Mouse (Mus musculus): ENCODE results near the gene Pex11b.
A peak's percentile ranks its signal among the peaks of the same experiment; 100 is the strongest.
"Not testable (repeated sequence)": the region's sequence is repeated elsewhere in the genome, so short reads cannot be mapped to it uniquely, and the experiment has no call there.

The Pex11b gene

DNA sequence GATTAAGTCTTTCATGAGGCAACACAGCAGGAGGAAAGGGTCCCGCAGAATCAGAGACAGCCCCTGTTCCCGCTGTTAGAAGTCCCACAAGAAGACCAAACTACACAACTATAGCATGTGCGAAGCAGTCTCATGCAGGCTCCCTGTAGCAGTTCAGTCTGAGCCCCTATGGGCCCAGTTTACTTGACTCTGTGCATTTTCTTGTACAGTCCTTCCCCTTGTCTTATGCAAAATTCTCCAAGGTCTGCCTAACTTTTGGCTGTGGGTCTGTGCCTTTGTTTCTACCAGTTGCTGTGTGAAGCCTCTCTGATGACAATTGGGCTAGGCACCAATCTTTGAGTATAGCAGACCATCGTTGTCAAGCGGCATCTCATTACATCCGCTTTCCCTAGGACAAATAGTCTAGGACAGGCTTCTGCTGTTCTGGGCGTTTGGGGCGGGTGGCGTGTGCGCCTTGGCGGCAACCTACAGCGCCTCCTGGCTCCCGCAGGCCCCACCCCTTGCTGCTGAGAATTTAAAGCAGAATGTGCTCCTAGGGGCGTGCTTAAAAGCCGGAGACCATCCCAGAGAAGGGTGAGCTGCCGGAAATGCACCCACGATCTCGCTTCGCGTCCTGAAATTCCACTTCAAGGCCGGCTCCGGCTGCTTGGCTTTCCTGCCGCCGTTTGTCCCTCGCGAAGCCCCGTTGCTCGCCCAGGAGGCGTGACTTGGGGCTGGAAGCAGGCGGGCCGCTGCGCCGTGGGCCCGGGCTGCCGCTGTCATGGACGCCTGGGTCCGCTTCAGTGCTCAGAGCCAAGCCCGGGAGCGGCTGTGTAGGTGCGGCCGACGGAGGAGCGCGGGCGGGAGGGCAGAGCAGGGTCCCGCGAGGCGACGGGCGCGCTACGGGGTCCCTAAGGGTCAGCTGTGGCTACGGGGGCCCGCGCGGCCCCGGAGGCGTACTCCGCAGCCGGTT, at the start of gene Pex11b, which contains the start of gene Gm42957:
Gene Pex11b (plus strand): TSS at position 449 of the 952 bp plus-strand sequence.
Gene Gm42957 (plus strand): TSS at position 547 of the 952 bp plus-strand sequence.
- peak; percentile 97 for DNase-seq (ENCODE audit: low read depth, low spot score)

DNA sequence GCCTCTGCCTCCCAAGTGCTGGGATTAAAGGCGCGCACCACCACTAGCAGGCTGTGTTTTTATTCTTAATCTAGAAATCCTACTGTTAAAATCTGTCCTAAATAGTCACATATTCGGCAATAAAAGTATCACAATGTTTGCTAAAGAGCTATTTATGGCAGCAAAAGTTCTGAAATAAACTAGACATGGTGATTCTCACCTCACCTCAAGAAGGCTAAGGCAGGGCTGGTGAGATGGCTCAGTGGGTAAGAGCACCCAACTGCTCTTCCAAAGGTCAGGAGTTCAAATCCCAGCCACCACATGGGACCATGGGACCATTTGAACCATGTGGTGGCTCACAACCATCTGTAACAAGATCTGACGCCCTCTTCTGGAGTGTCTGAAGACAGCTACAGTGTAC, 44.5 kb upstream of the Pex11b start:
- DNase-seq (ENCODE audit: low read depth, low spot score), result no peak

DNA sequence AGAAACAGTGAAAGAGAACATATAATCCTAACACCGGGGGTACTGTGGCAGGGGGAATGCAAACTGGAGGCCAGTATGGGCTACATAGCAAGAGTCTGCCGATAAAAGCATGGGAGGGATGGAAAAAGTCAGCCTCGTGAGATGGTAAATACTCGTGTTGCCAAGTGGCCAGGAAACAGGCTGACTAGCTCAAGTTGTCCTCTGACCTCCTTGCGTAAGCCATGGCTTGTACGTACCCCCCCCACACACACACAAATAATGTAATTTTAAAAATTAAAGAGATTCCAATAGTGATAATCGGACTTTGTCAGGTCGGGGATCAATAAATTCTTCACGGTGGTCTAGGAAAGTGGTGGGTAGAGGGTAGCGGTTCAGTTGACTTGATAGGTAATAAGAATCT, 41.8 kb upstream of the Pex11b start:
- no peak for DNase-seq (ENCODE audit: low read depth, low spot score)

DNA sequence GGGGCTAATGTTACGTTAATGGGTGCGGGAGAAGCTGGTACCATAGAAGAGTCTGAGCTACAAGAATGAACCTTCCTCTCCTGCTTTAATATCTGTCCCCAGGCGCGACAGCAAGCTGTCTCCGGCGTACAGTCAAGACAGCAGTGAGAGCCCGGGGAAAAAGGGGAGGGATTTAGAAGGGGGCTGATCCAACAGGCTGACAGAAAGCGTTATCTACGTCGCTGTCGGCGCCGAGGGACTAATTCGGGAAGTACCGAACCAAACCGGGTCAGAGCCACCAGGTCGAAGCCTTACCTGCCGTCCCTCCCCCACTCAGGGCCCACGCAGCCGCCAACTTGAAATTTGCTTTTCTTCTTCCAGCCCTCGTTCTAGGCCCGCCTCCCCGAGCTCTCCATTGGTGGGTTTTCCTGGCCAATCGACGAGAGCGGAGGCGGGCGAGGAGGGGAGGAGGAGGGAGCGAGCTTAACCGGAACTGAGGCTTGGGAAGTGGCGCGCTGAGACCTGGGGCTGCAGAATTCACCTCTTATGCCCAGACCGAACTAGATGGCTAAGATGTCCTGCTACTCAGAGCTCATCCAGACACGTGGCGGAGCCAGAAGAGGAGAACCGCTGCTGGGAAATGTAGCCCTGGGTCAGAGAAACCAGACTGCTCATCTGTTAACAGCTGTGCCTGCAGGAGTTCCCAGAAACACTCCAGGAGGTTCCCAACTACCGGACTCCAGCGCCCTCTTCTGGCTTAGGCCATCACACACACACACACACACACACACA, 41.2 kb upstream of the Pex11b start, which contains the start of gene Polr3gl:
Gene Polr3gl (minus strand): TSS at position 392 of the 771 bp plus-strand sequence.
- DNase-seq (ENCODE audit: low read depth, low spot score), result peak; percentile 97

DNA sequence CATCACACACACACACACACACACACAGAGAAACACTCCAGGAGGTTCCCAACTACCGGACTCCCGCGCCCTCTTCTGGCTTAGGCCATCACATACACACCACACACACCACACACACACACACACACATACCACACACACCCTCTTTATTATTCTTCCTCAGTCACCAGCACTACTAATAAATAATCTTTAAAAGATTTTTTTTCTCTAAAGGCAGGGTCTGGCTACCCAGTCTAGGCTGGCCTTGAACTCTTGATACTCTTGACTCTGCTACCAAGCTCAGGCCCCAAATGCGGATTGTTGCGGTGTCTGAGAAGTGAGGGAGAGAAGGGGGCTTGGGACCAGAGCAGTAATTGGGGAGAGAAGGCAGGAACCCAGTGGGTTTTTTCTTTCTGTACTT, 40.3 kb upstream of the Pex11b start:
- DNase-seq (ENCODE audit: low read depth, low spot score), result no peak

DNA sequence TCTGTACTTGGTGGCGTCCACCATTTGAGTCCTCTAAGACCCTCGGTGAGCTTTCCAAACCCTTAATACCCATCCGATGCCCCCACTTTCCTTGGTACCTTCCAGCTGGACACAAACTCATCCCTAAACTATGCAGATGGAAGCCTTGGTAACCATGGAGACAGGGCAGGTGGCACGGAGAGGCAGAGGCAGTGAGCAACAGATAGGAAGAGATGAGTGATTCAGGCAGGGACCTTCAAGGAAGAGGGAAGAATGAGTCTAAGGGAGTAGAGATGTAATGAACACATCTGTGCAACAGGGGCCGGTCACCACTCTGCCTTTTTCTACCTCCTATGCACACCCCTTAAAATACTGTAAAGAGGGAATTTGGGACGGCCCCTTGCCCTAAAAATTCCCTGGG, 39.5 kb upstream of the Pex11b start:
- no peak for DNase-seq (ENCODE audit: low read depth, low spot score)

DNA sequence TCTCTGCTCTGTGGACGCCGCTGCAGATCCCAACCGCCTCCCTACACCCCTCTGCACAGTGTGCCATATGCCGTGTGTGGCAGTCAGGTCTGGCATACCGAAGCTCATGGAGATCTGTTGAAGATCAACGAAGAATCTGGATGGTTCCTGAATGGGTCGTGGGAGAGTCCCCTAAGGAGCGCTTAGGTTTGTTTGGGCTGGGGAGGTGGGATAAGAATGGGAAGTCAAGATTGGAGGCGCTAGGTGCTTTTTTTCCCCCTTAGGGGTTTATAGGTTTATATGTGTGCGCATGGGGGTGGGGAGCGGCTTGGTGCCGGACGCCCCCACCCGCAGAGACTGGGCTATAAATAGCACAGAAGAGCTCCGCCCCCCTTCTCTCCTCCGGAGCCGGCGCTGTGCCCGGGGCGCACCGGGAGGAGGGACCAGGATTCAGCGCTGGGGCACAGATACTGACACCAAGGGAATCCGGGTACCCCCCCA, 38.9 kb upstream of the Pex11b start, which contains the start of gene Ankrd34a:
Gene Ankrd34a (plus strand): TSS at position 409 of the 480 bp plus-strand sequence.
- no peak for DNase-seq (ENCODE audit: low read depth, low spot score)

DNA sequence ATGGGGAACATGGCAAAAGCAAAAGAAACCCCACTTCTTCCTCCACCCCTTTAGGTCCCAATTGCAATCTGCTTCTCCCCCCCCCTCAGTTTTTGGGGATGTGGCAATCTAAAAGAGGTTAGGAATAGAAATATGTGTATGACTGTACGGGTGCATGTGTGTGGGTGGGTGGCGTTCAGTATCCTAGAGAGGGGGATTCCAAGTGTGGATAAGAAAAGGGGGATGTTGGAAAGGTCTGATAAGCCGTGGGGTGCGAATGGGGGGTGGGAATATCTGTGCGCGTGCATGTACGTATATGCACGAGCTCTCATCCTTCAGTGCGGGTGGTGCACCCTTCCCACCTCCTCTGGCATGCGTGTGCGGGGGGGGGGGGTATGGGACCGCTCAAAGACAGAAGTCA, 38.3 kb upstream of the Pex11b start:
- no peak for DNase-seq (ENCODE audit: low read depth, low spot score)

DNA sequence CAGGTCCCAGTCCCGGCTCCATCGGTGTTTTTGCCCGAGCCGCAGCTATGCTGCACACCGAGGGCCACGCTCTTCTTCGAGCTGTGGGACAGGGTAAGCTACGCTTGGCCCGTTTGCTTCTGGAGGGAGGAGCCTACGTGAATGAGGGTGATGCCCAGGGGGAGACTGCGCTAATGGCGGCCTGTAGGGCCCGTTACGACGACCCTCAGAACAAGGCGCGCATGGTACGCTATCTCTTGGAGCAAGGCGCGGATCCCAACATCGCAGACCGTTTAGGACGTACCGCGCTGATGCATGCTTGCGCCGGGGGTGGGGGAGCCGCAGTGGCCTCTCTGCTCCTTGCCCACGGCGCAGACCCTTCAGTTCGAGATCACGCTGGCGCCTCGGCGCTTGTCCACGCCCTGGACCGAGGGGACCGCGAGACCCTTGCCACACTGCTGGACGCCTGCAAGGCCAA, 37.7 kb upstream of the Pex11b start:
- DNase-seq (ENCODE audit: low read depth, low spot score), result peak; percentile 52

DNA sequence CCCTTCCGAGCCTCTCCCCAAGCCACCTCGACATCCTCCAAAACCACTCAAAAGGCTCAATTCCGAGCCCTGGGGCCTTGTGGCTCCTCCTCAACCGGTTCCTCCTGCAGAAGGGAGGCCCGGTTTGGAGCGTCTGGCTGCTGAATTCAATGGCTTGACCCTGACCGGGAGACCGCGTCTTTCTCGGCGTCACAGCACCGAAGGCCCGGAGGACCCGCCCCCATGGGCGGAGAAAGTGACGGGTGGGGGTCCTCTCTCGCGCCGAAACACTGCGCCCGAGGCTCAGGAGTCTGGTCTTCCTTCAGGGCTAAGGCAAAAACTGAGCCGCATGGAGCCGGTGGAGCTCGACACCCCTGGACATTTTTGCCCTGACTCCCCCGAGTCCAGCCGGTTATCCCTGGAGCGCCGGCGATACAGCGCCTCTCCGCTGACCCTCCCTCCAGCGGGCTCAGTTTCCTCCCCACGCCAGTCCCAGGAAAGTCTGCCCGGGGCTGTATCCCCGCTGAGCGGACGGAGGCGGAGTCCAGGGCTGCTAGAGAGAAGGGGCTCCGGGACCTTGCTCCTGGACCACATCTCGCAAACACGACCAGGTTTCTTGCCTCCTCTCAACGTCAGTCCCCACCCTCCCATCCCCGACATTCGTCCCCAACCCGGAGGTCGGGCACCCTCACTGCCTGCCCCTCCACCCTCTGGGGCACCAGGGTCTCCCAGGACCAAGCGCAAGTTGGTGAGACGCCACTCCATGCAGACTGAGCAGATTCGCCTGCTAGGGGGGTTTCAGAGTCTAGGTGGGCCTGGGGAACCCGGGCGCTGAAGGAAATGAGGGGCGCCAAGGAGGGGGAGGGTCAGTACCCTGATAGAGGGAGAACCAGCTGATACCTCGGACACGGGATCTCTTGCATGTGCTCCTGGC, 36.8 kb upstream of the Pex11b start:
- peak; percentile 70 for DNase-seq (ENCODE audit: low read depth, low spot score)

DNA sequence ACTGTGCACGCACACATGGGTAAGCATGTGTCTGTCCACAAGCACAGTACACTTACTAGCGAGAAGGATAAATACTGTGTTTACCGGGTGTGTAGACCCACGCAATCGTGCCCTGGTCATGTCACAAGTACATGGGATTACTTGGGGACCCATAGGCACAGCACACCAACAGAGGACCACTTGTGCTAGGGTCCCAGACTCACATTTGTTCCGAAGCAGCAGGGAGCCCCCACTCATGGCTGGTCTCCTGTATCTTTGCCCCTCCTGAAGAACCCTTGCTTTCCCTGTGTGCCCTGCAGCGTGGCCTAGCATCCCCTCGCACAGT, 36.1 kb upstream of the Pex11b start:
- no peak for DNase-seq (ENCODE audit: low read depth, low spot score)

DNA sequence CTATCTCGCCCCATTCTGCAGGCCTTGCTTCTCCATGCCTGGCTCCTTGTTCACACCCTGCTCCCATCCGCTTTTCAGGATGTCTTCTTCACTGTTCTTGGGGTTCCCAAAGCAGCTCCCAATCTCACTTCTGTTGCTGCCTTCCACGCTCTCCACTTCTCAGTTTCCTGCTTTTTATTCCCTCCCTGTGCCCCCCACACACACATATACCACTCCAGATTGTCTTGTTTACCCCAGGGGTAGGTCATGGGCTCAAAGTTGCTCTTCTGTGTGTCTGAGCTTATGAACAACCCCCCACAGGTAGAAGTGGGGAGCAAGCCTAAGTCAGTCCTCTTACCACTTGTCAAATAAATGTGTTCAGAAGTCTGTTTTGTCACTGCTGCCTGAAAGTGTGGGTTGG, 35.8 kb upstream of the Pex11b start:
- no peak for DNase-seq (ENCODE audit: low read depth, low spot score)

DNA sequence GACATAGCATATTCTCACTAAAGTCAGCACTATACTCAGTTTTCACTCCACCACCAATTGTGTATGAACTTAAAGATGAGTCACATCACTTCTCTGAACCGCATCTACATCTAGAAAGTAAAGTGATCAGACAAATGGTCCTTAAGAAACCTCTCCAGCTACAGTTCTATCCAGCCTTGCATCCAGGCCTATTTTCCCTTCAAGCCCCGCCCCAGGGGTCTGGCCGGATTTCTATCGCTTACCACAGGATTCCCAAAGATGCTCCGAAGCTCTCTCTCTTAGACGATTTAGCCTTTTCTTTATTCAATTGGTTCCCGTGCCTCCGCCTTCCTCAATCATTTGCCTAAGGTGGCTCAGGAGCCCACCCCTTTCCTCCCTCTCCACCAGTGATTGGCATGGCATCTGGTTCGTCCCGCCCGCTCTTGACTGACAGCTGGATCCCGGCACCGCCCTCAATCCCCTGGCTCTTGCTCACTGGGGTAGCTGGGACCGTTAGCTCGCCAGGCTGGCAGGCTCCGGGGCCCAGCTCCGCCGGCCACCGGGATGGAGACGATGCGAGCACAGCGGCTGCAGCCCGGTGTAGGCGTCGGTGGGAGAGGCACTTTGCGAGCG, 34.4 kb upstream of the Pex11b start, which contains the start of gene Lix1l:
Gene Lix1l (plus strand): TSS at position 511 of the 612 bp plus-strand sequence.
- peak; percentile 99 for DNase-seq (ENCODE audit: low read depth, low spot score)

DNA sequence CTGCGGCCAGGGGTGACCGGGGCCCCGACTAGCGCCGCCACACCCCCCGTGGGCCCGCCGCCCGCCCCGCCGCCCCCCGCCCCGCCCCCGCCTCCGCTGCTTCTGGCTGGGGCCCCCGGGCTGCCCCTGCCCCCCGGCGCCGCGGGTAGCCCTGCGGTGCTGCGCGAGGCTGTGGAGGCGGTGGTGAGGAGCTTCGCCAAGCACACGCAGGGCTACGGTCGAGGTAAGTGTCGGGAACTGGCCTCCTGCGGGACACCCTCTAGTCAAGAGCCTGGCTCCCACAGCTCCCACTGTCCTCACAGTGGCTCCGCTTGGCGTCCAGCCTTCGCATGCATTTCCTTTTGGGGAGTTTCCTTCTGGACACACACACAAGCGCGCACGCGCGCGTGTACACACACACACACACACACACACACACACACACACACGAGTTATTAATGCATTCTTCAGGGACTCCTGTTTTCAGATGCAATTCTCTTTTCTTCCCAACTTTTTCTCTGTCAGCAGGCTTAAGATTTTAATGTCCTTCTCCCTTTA, 33.9 kb upstream of the Pex11b start:
- peak; percentile 34 for DNase-seq (ENCODE audit: low read depth, low spot score)

DNA sequence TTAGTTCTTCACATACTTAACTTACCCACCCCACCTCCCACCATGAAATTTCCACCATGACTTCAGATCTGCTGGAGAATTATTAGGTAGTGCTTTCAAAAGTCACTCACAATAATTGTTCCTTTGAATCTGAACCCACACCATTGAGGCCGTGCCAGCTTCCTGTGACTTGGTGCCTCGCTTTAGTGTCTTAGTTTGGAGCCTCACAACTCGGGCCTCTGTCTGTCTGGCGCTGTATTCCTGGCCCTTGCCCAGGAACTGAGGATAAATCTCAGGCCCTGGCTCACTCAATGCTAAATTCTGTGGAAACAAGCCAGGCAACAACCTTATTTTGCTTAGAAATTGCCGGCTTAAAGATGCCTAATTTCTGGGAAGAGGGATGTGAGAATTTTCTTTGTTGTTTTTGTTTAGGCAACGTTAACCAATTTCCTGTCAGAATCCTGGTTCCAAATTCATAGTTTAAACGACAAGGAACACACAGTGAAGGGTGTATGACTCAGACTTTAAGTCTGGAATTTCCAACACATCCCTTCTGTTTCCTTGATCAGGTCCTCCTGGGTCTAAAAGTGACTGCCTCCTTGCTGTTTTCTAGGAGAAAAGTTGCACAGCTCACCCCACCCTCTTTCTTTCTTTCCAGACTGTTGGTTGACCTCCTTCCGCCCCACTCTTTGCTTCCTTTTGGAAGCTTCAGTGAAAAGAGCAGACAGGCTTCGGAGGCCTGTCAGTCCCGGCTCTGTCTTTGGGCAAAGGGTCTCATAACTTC, 33.1 kb upstream of the Pex11b start:
- DNase-seq (ENCODE audit: low read depth, low spot score), result no peak

DNA sequence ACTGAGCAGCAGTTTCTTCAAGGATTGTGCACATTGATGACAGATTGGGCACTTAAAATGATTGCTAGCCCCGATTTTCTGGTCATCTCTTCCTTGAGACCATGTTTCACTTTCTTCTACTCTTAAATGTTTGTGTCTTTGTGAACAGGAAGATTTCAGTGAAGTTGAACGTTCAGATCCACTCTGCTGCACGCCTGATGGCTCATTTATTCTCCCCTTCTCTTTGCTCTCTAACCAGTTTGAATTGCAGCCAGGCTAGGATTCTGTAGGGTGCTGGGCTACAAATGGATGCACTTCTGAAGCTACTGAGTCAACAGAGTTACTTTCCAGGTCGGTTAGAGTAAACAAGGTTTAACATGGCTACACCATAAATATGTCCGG, 32.5 kb upstream of the Pex11b start:
- DNase-seq (ENCODE audit: low read depth, low spot score), result no peak

DNA sequence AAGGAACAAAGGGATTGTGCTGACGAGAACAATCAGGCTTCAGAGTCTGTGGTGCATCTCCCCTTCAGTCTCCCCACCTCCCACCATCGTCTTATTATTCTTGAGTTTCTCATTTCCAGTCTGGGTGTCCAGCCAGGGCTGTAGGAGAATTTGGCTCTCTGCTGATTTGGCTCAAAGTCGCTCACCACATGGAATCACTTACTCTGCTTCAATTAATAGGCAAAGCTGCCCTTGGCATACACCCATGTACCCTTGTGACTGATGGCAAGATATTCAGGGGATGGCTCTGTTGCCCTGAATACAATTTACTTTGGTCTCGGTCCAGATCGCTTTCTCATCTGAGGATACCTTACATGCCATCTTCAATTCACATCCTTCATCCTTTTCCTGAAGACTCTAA, 31.9 kb upstream of the Pex11b start:
- no peak for DNase-seq (ENCODE audit: low read depth, low spot score)

DNA sequence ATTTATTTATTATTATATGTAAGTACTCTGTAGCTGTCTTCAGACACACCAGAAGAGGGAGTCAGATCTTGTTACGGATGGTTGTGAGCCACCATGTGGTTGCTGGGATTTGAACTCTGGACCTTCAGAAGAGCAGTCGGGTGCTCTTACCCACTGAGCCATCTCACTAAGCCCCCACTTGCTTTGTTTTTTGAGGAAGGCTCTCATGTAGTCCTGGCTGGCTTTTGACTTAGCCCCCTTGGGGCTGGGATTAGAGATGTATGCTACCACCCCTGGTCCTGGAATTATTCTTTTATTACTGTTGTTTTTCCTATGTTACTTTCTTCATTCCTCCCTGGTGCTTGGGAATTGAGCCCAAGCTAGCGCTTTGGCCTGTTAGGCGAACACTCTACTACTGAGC, 29.2 kb upstream of the Pex11b start:
- not testable (repeated sequence) for DNase-seq (ENCODE audit: low read depth, low spot score)

DNA sequence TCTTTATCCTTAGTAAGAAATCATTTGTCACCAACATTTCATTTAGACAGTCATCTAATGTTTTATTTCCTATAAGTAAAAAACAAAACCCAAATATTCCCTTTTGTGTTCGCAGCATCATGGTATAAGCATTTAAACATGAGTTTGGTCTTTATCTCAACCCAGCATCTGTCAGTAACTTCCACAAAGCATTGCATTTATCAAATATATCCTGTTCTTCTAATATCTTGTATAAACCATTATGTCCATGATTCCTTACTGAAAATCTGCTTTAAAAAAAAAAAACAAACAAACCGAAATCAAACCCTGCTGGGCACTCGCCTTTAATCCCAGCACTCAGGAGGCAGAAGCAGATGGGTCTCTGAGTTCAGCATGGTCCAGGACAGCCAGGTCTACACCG, 28.6 kb upstream of the Pex11b start:
- DNase-seq (ENCODE audit: low read depth, low spot score), result no peak

DNA sequence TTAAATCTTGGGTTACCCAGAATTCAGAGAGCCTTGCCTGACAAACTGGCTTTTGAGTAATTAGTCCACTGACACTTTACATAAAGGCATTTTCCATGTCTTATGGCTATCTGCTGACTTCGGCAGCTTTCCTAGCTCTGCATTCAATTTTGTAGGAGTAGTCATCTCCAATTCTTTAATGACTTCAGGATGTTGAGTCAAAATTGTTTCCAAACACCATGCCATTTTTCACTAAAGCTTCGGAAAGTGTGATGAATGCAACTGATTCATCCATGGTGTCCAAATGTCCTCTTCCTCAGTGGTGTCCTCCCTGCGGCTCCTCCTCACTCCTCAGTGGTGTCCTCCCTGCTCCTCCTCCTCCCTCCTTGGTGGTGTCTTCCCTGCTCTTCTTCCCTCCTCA, 17.2 kb upstream of the Pex11b start:
- no peak for DNase-seq (ENCODE audit: low read depth, low spot score)
